Mouse (Mus musculus) lung, postnatal 14 days (tissue): ENCODE measurements around the gene Cnot4.
"Not testable (repeated sequence)": the region's sequence is repeated elsewhere in the genome, so short reads cannot be mapped to it uniquely, and the experiment has no call there.

Experiments used
- DNase-seq: peaks from one replicate; pipeline ENCODE4 v3.0.0; 2021

The Cnot4 gene

DNA sequence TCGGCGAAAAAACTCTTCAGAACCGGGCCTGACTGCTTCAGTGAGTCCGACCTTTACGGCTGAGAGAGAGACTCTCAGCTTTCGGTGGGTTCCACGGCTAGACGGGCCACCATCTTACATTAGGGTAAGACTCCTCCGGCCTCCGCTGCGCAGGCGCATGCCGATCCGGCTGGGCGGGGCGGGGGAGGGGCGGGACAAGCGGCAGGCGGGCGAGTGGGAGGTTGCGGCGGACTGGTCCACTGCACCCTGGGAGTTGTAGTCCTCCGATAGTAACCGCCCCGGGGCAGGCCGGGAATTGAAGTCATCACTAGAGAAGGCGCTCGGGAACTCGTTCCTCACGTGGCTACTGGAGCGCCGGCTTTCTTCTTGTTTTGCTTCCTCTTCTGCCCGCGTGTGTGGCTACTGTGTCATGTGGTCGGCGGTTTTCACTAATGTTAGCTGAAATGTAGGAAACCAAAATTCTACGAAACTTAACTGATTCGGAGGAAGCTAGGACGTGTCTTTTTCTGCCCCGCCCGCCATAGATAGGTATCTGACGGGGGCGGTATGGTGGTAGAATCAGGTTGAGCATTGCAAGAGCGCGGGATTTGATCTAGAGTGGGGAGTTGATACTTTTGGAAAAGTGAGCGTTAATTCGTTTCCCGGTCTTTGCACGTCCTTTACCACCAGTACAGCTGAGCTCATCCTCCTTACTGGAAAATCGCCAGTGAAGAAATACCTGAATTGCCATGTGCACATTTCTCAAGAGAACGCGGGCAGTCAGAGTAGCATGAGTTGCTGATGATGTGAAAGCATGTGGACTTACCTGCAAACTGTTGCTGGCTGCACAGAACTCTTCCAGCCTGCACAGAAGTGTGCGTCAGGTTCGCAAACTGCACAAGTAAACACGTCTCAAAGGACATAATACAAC is at the start of gene Cnot4:
Cnot4 (minus strand) TSS at position 146 of the 910 bp plus-strand sequence.
- DNase-seq, result peak; percentile 98

DNA sequence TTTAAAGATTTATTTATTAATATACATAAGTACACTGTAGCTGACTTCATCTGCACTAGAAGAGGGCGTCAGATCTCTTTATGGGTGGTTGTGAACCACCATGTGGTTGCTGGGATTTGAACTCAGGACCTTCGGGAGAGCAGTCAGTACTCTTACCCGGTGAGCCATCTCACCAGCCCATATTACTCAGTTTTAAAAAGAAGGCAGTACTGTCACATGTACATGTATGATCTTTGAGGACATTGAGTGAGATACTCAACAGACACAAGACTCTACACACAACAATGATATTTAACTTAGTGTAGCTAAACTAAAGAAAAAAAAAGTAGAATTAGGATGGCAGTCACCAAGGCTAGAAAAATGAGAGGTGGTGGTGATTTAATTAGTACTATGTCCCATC is 45.8 kb upstream of the Cnot4 start:
- DNase-seq, result not testable (repeated sequence)

DNA sequence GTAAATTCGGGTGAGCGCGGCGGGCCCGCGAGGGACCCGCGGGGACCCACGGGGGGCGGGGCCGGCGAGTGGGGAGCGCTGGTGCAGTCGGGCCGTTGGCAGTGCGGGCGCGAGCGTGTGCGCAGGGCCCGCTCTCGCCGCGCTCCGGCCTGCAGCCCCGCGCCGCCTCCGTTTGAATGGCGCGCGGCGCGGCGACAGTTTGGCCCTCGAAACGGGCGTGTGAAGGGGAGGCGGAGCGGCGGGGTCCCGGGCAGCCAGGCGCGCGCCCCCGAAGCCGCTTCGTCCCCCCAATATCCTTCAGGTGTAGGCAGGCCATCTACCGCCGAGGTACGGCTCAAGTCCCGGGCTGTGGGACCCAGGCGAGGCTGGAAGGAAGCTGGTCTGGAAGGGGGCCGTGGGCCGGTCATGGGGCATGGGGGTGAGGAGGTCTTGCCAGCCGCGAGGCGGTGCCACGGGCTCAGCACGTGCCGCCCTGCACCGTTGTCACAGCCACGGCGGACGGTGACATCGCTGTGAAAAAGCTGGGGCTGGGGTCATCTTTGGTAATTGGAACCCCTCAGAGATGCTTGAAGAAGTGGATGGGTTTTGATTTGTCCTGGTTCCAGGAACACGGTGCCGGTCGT is 44.2 kb upstream of the Cnot4 start:
- DNase-seq, result peak; percentile 22

DNA sequence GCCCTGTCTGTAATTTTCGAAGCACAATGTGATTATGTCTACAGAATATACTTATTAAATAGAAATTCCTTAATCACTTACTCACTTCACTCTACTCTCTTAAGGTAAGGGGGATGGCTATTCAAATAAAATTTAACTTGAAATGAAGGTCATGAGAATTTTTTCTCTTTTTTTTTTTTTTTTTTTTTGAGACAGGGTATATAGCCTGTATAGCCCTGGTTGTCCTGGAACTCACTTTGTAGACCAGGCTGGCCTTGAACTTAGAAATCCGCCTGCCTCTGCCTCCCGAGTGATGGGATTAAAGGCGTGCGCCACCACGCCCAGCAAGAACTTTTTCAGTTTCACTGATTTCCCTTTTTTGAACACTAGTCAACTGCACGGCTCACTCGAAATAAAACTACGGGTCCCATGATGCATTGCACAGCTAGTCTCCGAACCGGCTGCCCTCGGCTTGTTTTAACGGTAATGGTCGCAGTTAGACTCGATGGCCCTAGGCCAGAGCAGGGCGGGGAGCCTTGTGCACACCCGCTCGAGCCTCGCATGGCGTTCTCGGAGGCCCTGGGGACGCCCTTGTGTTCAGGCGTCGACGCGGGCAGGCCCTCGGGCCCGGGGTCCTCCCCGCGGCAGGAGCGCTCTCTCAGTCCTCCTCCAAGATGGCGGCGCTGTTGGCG is 43.6 kb upstream of the Cnot4 start, which contains the start of gene Nup205:
Nup205 (plus strand) TSS at position 443 of the 671 bp plus-strand sequence.
- peak; percentile 70 for DNase-seq

DNA sequence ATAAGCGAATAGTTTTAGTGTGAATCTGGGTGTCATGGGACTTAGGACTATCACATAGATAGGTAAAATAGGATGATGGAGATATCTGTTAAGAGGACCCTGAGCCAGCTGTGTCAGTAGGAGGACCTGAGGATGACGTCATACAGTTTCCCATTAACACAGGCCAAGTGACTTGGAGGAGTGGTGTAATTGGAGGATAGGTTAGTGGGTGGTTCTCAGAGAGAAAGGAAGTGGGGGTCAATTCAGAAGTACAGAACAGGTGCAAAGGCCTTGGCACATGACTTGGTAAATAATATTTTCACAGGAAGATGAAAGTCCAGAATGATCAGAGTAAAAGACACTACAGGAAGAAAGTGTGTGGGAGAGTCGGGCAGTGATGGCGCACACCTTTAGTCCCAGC is 39.7 kb upstream of the Cnot4 start:
- no peak for DNase-seq

DNA sequence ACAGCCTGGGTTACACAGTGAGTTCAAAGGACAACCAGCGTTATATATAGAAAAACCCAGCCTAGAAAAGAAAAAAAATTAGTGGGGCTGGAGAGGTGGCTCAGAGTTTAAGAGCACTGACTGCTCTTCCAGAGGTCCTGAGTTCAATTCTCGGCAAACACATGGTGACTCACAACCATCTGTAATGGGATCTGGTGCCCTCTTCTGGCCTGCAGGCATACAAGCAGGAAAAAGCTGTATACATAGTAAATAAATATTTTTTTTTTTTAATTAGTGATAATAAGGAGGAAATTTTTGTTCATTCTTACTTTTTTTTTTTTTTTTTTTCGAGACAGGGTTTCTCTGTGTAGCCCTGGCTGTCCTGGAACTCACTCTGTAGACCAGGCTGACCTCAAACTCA is 38.5 kb upstream of the Cnot4 start:
- not testable (repeated sequence) for DNase-seq

DNA sequence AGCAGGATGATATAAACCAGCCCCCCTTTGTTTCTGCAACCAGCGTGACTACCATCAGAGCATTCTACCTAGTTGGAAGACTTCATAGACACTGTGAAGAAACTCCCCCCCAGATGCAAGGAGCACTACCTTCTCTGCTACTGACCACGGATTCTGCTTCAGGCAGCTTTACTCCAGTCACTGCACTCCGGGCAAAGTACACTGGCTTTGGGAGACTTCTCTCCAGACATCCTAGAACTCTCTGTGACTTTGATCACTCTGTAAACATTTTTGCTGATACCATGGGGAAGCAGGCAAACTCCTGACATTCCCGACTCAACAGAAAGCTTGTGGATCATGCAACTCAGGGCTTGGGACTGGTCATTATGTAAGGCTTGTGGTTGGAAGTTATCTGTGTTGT is 35.7 kb upstream of the Cnot4 start:
- DNase-seq, result no peak

DNA sequence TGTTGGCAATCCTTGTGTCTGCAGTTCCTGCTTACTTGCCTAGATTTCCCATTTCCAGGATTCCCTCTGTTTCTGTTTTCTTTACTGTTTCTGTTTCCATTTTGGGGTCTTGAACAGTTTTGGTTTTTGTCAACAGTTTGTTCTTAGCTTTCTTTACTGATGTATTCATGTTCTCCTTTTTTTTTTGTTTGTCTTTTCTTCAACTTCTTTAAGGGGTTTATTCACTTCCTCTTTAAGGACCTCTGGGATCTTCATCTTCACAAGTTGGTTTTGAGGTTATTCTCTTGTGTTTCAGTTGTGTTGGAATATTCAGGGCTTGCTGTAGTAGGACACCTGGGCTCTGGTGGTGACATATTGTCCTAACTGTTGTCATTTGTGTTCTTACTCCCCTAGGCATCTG is 21.0 kb upstream of the Cnot4 start:
- DNase-seq, result no peak

DNA sequence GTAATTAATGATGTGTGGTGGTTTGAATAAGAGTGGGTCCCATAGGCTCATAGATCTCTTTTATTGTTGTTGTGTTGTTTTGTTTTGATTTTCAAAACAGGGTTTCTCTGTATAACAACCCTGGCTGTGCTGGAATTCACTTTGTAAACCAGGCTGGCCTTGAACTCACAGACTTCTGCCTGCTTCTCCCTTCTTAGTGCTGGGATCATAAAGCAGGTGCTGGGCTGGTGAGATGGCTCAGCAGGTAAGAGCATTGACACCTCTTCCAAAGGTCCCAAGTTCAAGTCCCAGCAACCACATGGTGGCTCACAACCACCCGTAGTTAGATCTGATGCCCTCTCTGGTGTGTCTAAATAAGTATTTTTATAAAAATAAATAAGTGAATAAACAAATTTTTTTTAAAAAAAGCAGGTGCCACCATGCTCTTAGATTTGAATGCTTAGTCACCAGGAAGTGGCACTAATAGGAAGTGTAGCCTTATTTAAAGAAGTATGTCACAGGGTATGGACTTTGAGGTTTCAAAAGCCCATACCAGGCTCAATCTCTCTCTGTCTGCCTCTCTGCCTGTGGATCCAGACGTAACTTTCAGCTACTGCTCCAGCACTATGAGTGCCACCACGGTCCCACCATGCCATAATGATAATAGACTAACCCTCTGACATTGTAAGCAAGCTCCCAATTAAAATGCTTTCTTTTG is 14.3 kb upstream of the Cnot4 start:
- DNase-seq, result no peak

DNA sequence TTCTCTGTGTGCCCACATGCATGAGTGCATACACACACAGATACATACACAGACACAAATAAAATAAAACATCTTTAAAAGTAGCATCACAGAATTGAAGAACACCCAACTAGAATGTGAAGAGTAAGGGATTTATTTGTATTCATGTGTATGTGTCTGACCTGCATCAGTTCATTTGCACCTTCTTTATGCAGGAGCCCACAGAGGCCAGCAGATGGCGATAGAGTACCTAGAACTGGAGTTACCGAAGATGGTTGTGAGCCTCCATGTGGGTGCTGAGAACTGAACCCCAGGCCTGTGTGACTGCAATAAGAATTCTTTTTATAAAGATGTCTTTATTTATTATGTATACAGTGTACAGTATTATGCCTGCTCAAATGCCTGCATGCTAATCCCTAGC is 12.0 kb upstream of the Cnot4 start:
- DNase-seq, result no peak

DNA sequence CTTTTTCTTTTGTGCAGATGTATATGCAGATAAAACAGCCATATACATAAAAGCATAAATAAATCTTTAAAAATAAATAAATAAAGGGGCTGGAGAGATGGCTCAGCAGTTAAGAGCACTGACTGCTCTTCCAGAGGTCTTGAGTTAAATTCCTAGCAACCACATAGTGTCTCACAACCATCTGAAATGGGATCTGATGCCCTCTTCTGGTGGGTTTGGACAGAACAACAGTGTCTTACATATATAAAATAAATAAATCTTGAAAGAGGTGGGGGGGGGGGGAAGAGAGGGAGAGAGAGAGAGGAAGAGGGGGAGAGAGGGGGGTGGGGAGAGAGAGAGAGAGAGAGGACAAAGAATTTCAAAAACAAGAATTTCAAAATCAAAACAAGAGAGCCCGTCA is 6.8 kb upstream of the Cnot4 start:
- DNase-seq, result no peak

DNA sequence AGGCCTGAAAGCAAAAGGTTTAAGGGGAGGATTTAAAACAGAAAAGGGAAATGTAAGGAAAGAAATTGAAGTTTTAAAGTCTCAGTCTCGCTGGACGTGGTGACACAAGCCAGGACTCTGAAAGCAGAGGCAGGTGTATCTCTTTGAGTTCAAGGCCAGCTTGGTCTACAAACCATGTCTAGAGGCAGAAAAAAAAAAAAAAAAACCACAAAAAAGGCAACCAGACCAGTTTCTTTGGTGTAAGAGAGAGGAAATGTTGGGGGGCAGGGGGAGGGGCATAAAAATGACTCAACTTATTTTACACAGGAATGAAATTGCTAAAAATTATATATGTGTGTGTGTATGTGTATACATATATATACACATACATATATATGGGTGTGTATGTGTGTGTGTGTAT is 1.3 kb upstream of the Cnot4 start:
- no peak for DNase-seq

DNA sequence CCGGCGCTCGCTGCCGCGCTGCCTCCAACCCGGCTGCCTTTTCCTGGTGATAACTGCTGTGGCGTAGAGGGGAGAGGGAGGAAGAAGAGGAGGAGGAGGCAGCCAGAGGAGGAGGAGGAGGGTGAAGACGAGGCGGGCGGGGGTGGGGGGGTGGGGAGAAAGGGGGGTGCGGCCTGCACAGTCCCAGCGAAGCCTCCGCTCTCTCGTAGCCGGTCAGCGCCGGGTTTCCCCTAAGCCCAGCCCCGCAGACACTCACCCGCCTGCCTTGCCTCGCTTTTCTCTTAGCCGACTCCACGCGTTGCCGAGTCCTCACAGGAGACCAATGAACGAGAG is 312 bp downstream of the Cnot4 start:
- no peak for DNase-seq

DNA sequence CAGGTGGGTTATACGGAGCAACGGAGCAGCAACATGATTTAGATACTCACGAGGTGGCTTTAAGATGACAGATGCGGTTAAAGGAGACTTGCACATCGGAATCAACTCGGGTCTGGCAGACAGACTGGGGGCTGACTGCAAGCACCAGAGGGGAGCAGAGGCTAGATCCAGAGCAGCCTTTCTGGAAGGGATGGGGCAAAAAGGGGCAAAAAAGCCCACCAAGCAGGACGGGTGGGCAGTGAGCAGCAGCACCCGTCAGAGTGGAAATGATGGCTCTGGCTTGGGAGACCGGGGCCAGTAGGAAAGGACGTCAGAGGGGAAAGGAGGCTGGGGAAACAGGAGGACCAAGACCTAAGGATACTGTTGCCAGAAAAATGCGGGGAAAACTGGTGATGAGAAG is 718 bp downstream of the Cnot4 start:
- no peak for DNase-seq

DNA sequence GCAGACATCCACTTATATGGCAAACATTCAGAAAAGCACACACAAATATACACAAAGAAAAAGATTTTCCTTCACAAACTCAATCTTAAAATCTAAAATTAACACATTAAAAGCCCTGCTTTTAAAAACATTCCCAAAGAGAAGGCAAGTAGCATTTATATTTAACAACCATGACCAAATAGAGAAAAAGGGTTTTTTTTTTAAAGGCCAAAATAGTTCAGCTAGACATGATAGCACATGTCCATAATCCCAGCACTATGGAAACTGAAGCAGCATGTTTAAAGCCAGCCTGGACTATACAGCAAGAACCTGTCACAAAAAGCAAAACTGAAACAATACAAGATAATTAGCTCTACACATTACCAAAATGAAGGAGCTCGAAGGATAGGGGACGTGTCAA is 11.0 kb downstream of the Cnot4 start:
- no peak for DNase-seq

DNA sequence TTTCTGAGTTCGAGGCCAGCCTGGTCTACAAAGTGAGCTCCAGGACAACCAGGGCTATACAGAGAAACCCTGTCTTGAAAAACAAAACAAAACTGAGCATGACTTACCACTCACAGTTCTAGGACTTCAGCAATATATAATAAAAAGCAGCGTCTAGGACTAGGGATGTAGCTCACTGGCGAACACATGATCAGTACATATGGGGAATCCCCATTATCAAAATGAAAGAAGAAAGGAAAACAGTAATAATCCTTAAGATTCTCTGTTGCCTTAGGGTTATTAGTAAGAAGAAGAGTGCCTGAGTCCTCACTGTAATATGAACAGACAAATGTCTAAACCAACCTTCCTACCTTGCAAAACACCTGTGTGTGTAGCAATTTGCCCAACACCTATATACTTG is 11.6 kb downstream of the Cnot4 start:
- DNase-seq, result no peak

DNA sequence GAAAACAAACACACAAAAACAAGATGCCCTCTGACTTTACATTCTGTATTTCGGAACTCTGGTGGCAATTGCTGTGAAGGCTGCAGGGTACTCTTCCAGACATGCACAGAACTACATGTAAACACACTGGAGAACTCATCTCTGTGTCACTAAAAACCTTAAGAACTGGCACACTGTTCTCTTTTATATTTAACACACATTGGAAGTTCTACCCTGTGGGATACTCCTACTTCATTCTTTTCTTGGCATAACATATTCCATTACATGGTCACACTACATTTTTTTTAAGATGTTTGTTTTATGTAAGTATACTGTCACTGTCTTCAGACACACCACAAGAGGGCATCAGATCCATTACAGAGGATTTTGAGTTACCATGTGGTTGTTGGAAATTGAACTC is 31.1 kb downstream of the Cnot4 start:
- DNase-seq, result no peak

DNA sequence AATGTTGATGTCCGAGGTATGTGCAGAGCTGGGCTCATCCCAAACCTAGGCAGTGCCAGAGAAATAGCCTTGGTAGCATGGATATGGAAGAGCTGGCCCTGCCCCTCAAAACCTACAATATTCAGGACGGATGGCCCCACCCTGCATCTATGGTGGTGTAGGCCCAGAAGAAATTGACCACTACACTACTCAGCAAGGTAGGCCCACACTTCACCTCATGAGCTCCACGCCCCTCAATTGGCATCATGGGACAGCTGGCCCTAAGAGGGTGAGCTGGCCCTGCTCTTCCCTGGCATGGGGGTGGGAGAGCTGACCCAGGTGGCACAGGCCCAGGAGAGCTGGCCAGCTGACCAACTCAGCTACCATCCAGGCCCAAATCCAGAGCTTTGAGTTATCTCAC is 48.6 kb downstream of the Cnot4 start:
- no peak for DNase-seq

DNA sequence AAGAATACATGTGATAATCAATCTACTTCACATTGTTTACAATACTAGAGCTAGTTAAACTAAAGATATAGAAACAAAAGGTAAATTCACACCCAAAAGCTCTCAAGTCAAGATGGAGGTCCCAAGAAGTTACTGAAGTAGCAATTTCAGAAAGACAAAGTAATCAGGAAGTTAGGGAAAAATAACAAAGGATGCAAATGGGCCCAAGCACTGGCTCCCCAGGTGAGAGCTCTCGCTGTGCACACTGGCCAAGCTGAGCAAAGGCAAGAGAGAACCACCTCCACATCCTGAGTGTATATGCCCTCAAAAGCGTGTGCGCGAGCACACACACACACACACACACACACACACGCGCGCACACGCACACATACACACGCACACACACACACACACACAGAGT is 58.4 kb downstream of the Cnot4 start:
- no peak for DNase-seq

DNA sequence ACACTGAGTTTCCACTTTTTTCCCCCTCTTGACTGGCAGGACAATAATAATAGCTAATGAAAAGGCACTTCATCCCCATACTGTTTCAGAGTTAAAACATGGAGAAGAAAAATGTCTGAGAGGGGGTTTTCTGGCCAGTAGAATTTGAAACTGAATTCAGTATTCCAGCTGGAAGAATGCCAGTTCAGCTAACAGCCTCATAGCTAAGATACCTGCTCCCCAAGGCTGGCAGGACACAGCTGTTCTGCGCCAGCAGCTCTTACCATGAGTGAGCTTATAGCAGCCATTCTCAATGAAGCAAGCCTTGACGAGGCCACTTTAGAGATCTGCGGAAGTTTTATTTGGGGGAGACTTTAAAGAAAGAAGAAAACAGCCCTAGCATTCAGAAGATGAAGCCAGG is 62.3 kb downstream of the Cnot4 start:
- no peak for DNase-seq

DNA sequence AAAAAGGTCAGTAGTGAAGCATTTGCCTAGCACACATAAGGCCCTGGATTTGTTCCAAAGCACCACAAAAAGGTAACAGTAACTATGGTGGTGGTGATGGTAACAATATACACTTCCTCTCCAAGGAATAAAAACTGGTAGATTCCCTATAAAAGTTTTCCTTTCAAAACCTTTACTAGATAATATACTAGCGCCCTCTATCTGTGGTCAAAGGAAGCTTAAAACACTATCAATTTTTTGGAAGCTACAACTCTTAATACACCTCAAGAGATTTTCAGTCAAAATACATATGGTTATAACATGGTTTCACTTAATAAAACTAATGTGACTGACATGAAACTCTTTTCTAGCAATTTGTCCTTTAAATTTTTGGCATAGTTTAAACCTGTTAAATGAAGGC is 71.1 kb downstream of the Cnot4 start:
- DNase-seq, result no peak

DNA sequence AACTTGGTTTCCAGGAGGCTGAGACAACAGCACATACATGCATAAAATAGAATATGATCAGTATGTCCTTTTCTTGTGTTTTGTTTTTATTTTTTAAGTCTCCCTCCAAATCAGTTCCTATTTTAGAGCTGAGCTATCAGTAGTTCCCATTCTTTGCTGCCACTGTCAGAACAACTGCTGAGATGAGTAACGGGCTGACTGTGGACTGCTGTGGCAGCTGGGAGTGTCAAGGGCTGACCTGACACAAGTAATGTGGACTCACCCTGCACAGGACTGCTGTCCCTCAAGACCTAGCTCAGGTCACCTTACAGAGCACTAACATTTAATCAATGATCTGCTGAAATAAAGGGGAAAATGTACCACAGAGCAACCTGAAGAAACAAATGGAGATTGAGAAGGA is 90.4 kb downstream of the Cnot4 start:
- no peak for DNase-seq

DNA sequence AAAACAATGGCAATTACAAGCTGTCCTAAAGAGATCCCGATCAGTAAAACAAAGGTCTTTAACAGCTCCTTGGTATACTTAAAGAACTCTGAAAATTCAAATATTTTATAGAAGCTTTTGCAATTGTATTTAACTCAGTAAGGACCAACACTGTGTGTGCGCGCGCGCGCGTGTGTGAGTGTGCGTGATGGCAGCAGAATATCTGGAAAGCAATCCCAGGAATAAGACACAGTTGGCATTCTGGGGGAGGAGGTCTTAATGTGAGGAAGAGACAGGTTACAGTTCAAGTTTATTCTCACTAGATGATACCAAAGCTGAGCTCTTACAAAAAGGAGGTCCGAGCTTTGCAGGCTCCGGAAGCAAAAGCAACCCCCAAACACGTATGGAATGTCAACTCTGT is 100.2 kb downstream of the Cnot4 start:
- no peak for DNase-seq

DNA sequence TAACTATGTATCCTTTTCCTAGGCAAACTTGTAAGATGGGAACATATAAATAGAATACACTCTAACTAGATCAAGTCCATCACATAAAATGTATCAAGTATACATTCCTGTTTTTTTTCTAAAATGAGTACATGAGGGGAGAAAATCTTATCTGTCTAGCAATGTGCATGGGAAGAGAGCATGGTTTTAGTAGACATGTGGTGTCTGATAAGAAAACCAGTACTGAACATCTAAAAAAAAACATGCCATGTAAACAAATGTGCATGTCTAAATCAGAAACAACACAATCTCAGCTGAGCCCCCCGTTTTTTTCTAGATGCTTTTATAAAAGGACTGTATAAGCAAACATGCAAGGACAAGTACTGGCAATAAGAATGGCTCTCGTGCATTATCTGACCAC is 100.8 kb downstream of the Cnot4 start:
- DNase-seq, result no peak
